Mouse (Mus musculus) urinary bladder, postnatal 14 days (tissue): ENCODE data around the gene Per3.

Source experiments
- DNase-seq: peaks from one replicate; pipeline ENCODE4 v3.0.0; 2021; ENCODE audit warnings: low spot score

Gene Per3

DNA sequence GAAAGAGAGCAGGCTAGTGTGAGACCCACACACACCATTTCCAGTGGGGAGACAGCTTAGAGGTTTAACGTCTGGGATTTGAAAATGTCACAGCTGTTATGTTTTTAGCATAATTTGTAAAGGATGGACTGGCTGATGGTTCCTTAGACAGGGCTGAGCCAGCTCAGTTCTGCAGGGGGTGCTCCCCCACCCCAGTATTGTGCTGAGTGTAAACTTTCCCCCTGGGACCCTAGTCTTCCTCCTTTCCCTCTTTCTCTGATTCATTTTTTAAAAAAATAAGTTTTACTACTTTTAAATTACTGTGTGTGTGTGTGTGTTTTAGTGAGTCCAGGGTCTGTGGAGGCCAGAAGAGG is 87.4 kb downstream of the Per3 start:
- no peak for DNase-seq

DNA sequence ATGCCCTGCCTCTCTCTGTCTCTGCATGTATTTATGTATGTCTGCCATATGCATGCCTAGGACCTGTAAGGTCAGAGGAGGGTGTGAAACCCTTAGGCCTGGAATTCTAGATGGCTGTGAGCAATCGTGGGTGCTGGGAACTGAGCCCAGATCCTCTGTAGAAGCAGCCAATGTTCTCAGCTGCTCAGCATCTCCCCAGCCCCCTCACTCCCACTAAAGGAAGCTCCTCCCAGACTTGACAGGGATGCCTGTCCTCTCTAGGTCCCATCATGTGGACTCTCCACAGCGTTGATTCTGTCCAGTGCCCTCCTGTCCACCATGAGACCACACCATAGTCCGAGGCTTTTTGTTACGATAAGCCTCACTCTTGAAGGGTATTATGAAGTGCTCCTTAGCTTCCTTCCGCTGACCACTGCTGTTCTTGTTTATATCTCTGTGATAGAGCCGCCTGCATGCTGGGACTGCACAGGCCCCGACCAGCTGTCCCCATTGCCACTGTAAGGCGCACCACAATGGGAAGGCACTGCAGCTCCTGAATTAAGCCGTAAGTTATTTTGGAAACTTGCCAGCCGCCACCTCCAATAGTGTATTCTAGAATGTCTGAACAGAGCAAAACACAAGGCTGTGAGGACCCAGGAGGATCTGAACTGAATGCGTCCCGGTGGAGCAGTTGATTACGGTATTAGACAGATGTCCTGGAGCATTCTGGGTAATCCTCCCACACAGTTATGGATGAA is 87.9 kb downstream of the Per3 start:
- DNase-seq = no peak
